Mouse (Mus musculus) heart, adult 8-10 months (tissue): ENCODE data around the gene Zfp398. TPM values are rescaled to one million over a fixed set of nuclear protein-coding genes. Genes with fewer than 3 reads are reported as not detected.

ENCODE experiments used
- DNase-seq: peaks from one replicate; pipeline ENCODE4 v3.0.0; 2022; ENCODE audit warnings: low spot score
- total RNA-seq, 4 experiments: library from RNA; stranded (reverse); gene quantifications; 2 replicates each; pipeline ENCODE4 v1.2.4; 2022

Zfp398 gene
- total RNA-seq, result 1 to 10 TPM; 5.9 to 8.4 (median 6.9) TPM

- peak; percentile 92 for DNase-seq
Measured at GRCm38 (mm10) chr6:47835482-47835983, at the start of gene Zfp398. Zfp398 (plus strand) TSS chr6:47835661.

GRCm38 (mm10) chr6:47787941-47788736 is 47.3 kb upstream of the Zfp398 start:
- DNase-seq, result peak; percentile 90

GRCm38 (mm10) chr6:47788821-47789220 is 46.6 kb upstream of the Zfp398 start:
- DNase-seq, result no peak

GRCm38 (mm10) chr6:47790745-47791144 is 44.7 kb upstream of the Zfp398 start:
- DNase-seq, result no peak

GRCm38 (mm10) chr6:47792533-47792932 is 42.9 kb upstream of the Zfp398 start:
- no peak for DNase-seq

GRCm38 (mm10) chr6:47793284-47793683 is 42.2 kb upstream of the Zfp398 start:
- DNase-seq, result no peak

GRCm38 (mm10) chr6:47794106-47794830 is 41.2 kb upstream of the Zfp398 start:
- DNase-seq, result no peak

- DNase-seq, result peak; percentile 64
Measured at GRCm38 (mm10) chr6:47799079-47799478, 36.4 kb upstream of the Zfp398 start.

- DNase-seq, result no peak
Measured at GRCm38 (mm10) chr6:47805520-47805919, 29.9 kb upstream of the Zfp398 start.

- DNase-seq, result no peak
Measured at GRCm38 (mm10) chr6:47807419-47807818, 28.0 kb upstream of the Zfp398 start.

- DNase-seq, result no peak
Measured at GRCm38 (mm10) chr6:47808545-47808944, 26.9 kb upstream of the Zfp398 start.

GRCm38 (mm10) chr6:47809053-47809452 is 26.4 kb upstream of the Zfp398 start:
- DNase-seq, result no peak

- no peak for DNase-seq
Measured at GRCm38 (mm10) chr6:47810181-47810580, 25.3 kb upstream of the Zfp398 start.

- no peak for DNase-seq
Measured at GRCm38 (mm10) chr6:47811324-47811723, 24.1 kb upstream of the Zfp398 start.

GRCm38 (mm10) chr6:47812271-47812915 is 23.1 kb upstream of the Zfp398 start:
- no peak for DNase-seq

- peak; percentile 99 for DNase-seq
Measured at GRCm38 (mm10) chr6:47813257-47813878, 22.1 kb upstream of the Zfp398 start, which contains the start of gene Pdia4. Pdia4 (minus strand) TSS chr6:47813430.

- no peak for DNase-seq
Measured at GRCm38 (mm10) chr6:47816151-47816550, 19.3 kb upstream of the Zfp398 start.

- no peak for DNase-seq
Measured at GRCm38 (mm10) chr6:47818721-47819120, 16.7 kb upstream of the Zfp398 start.

- no peak for DNase-seq
Measured at GRCm38 (mm10) chr6:47819626-47820325, 15.7 kb upstream of the Zfp398 start.

GRCm38 (mm10) chr6:47821236-47821635 is 14.2 kb upstream of the Zfp398 start:
- no peak for DNase-seq

- no peak for DNase-seq
Measured at GRCm38 (mm10) chr6:47821776-47822175, 13.7 kb upstream of the Zfp398 start.
